Mouse (Mus musculus): ENCODE data around the gene Mark4. TPM values are rescaled to one million over a fixed set of nuclear protein-coding genes. Genes with fewer than 3 reads are reported as not detected.

Gene Mark4
- total RNA-seq, 2 experiments from 2014 or later = 23.3 to 25.0 TPM

Small RNAs within 50 kb of the gene (microRNA-seq; reads per million reads assigned to microRNA genes)
- 0 reads per million in 2 experiments for gene Mir343

Other genes with a start within 250 kb of the Mark4 start
- gene Gpr4, start 246.3 kb downstream of the Mark4 start, total RNA-seq (2021) = 10 to 100 TPM in 1 of 2 experiments, 1 to 10 TPM in 1; 9.9 to 11.2 TPM
- 10 to 100 TPM; 54.8 to 58.3 TPM for gene Opa3, start 230.5 kb downstream of the Mark4 start, total RNA-seq (2021)
- 10 to 100 TPM; 55.7 to 59.1 TPM for gene Vasp, start 187.0 kb downstream of the Mark4 start, total RNA-seq (2021)
- gene Ppm1n, start 178.8 kb downstream of the Mark4 start, total RNA-seq (2021) = not detected
- gene Rtn2, start 176.2 kb downstream of the Mark4 start, total RNA-seq (2021) = 100 to 1,000 TPM; 106 to 122 TPM
- 1 to 10 TPM in 1 of 2 experiments, under 1 TPM in 1; 0.60 to 1.2 TPM for gene Fosb, start 148.8 kb downstream of the Mark4 start, total RNA-seq (2021)
- 10 to 100 TPM; 41.1 to 48.0 TPM for gene Ercc1, start 114.0 kb downstream of the Mark4 start, total RNA-seq (2021)
- 1 to 10 TPM; 6.5 to 9.4 TPM for gene Cd3eap, start 99.3 kb downstream of the Mark4 start, total RNA-seq (2021)
- gene Ppp1r13l, start 99.1 kb downstream of the Mark4 start, total RNA-seq (2021) = 10 to 100 TPM; 25.0 to 28.4 TPM
- 10 to 100 TPM; 12.4 to 15.7 TPM for gene Ercc2, start 76.8 kb downstream of the Mark4 start, total RNA-seq (2021)
- under 1 TPM; 0.45 to 0.63 TPM for gene Klc3, start 54.7 kb downstream of the Mark4 start, total RNA-seq (2021)
- 1,000 to 10,000 TPM; 3,946 to 4,137 TPM for gene Ckm, start 54.0 kb downstream of the Mark4 start, total RNA-seq (2021)
- 1 to 10 TPM in 1 of 2 experiments, under 1 TPM in 1; 0.79 to 1.1 TPM for gene Exoc3l2, start 4.5 kb upstream of the Mark4 start, total RNA-seq (2021)
- 1 to 10 TPM; 2.0 to 2.2 TPM for gene Bloc1s3, start 49.5 kb upstream of the Mark4 start, total RNA-seq (2021)
- 10 to 100 TPM; 48.9 to 49.6 TPM for gene Trappc6a, start 49.6 kb upstream of the Mark4 start, total RNA-seq (2021)
- gene Nkpd1, start 59.0 kb upstream of the Mark4 start, total RNA-seq (2021) = not detected
- 10 to 100 TPM; 41.3 to 41.5 TPM for gene Ppp1r37, start 104.3 kb upstream of the Mark4 start, total RNA-seq (2021)
- under 1 TPM; 0.20 to 0.36 TPM for gene Zfp296, start 118.5 kb upstream of the Mark4 start, total RNA-seq (2021)
- 10 to 100 TPM; 45.6 to 49.8 TPM for gene Gemin7, start 118.8 kb upstream of the Mark4 start, total RNA-seq (2021)
- 10 to 100 TPM; 21.5 to 22.6 TPM for gene Clasrp, start 145.7 kb upstream of the Mark4 start, total RNA-seq (2021)
- 1 to 10 TPM; 6.3 to 9.6 TPM for gene Relb, start 170.6 kb upstream of the Mark4 start, total RNA-seq (2021)
- gene Clptm1, start 206.2 kb upstream of the Mark4 start, total RNA-seq (2021) = 10 to 100 TPM; 80.2 to 82.8 TPM
- under 1 TPM; 0.41 to 0.55 TPM for gene Apoc2, start 219.1 kb upstream of the Mark4 start, total RNA-seq (2021)
- not detected for gene Gm44805, start 222.6 kb upstream of the Mark4 start, total RNA-seq (2021)
- not detected for gene Apoc4, start 222.7 kb upstream of the Mark4 start, total RNA-seq (2021)
- gene Apoc1, start 233.8 kb upstream of the Mark4 start, total RNA-seq (2021) = 1 to 10 TPM; 2.2 to 8.9 TPM
- 100 to 1,000 TPM; 243 to 352 TPM for gene Apoe, start 240.4 kb upstream of the Mark4 start, total RNA-seq (2021)